Mouse (Mus musculus) liver, embryonic 14.5 days (tissue): ENCODE results near the gene Fat4.

Experiments
- CTCF ChIP-seq: IDR thresholded peaks from 2 replicates; pipeline ENCODE4 v1.5.1; 2016; ENCODE audit warnings: antibody characterized with exemption, low read depth, control low read depth
- EP300 ChIP-seq: IDR thresholded peaks from 2 replicates; pipeline ENCODE4 v1.6.1; 2016; ENCODE audit warnings: antibody characterized with exemption, low read depth

DNA sequence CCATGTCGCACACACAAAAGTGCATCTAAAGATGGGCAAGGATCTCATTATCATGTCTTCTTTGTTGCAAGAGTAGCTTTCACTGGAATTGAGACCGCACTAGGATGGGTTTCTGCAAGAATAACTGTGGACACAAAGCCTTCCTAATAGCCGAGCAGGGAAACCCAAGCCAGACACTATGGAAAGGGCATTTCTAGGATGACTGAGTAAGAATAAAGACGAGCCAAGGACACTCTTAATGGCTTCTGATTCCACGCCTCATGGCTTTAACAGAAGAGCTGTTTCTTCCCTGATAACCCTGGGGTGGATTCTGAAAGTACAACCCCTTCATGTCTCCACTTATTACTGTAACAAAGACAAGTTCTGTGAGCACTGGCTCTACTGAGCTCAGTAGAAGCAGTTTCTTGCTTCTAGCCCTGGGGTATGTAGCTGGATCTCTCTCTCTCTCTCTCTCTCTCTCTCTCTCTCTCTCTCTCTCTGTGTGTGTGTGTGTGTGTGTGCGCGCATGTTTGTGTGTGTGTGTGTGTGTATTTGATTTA lies 43.7 kb upstream of the Fat4 start:
- TF ChIP-seq CTCF (no peak), EP300 (no peak)
